Mouse (Mus musculus): Measurements from ENCODE around the gene Gm11555. TPM values are rescaled to one million over a fixed set of nuclear protein-coding genes. Genes with fewer than 3 reads are reported as not detected.

Gm11555 gene
- total RNA-seq, 4 experiments from 2014 or later: not detected

Other genes with a start within 250 kb of the Gm11555 start
- not detected for gene Krt12, start 228.0 kb downstream of the Gm11555 start, total RNA-seq (2022)
- under 1 TPM in 1 of 4 experiments, not detected in 3; 0.13 TPM for gene Krt20, start 212.1 kb downstream of the Gm11555 start, total RNA-seq (2022)
- under 1 TPM in 1 of 4 experiments, not detected in 3; 0.20 TPM for gene Krt23, start 157.1 kb downstream of the Gm11555 start, total RNA-seq (2022)
- not detected for gene Krt39, start 128.9 kb downstream of the Gm11555 start, total RNA-seq (2022)
- not detected for gene Krt40, start 107.1 kb downstream of the Gm11555 start, total RNA-seq (2022)
- gene Krtap3-3, start 99.4 kb downstream of the Gm11555 start, total RNA-seq (2022): not detected
- gene Krtap3-2, start 93.4 kb downstream of the Gm11555 start, total RNA-seq (2022): not detected
- not detected for gene Gm11939, start 90.8 kb downstream of the Gm11555 start, total RNA-seq (2022)
- not detected for gene Krtap3-1, start 83.6 kb downstream of the Gm11555 start, total RNA-seq (2022)
- not detected for gene Krtap1-5, start 69.2 kb downstream of the Gm11555 start, total RNA-seq (2022)
- not detected for gene Krtap1-4, start 66.6 kb downstream of the Gm11555 start, total RNA-seq (2022)
- gene Krtap1-3, start 58.9 kb downstream of the Gm11555 start, total RNA-seq (2022): not detected
- not detected for gene Krtap9-3, start 52.1 kb downstream of the Gm11555 start, total RNA-seq (2022)
- not detected for gene Gm11938, start 46.9 kb downstream of the Gm11555 start, total RNA-seq (2022)
- gene Gm11937, start 40.0 kb downstream of the Gm11555 start, total RNA-seq (2022): not detected
- gene Krtap2-4, start 35.4 kb downstream of the Gm11555 start, total RNA-seq (2022): not detected
- not detected for gene Gm11562, start 29.8 kb downstream of the Gm11555 start, total RNA-seq (2022)
- gene Krtap4-1, start 22.0 kb downstream of the Gm11555 start, total RNA-seq (2022): not detected
- gene Krtap4-2, start 15.2 kb downstream of the Gm11555 start, total RNA-seq (2022): not detected
- not detected for gene Krtap4-7, start 6.1 kb downstream of the Gm11555 start, total RNA-seq (2022)
- not detected for gene Gm11563, start 8.7 kb upstream of the Gm11555 start, total RNA-seq (2022)
- gene Krtap4-6, start 15.7 kb upstream of the Gm11555 start, total RNA-seq (2022): not detected
- gene Gm14190, start 40.5 kb upstream of the Gm11555 start, total RNA-seq (2022): not detected
- gene Gm14180, start 84.1 kb upstream of the Gm11555 start, total RNA-seq (2022): not detected
- not detected for gene Gm11595, start 122.7 kb upstream of the Gm11555 start, total RNA-seq (2022)
- not detected for gene Krtap4-8, start 130.5 kb upstream of the Gm11555 start, total RNA-seq (2022)
- gene Krtap4-9, start 135.0 kb upstream of the Gm11555 start, total RNA-seq (2022): not detected
- not detected for gene Gm11596, start 143.2 kb upstream of the Gm11555 start, total RNA-seq (2022)
- not detected for gene Gm11569, start 148.7 kb upstream of the Gm11555 start, total RNA-seq (2022)
- not detected for gene Gm11554, start 154.2 kb upstream of the Gm11555 start, total RNA-seq (2022)
- gene Krtap4-13, start 159.7 kb upstream of the Gm11555 start, total RNA-seq (2022): not detected
- gene Gm11564, start 165.4 kb upstream of the Gm11555 start, total RNA-seq (2022): not detected
- not detected for gene 2300003K06Rik, start 187.8 kb upstream of the Gm11555 start, total RNA-seq (2022)
- gene Krtap4-16, start 201.4 kb upstream of the Gm11555 start, total RNA-seq (2022): not detected
- not detected for gene Gm11568, start 207.7 kb upstream of the Gm11555 start, total RNA-seq (2022)
- gene Gm11559, start 214.2 kb upstream of the Gm11555 start, total RNA-seq (2022): not detected
- not detected for gene Krtap9-1, start 223.2 kb upstream of the Gm11555 start, total RNA-seq (2022)
- gene Gm11567, start 229.0 kb upstream of the Gm11555 start, total RNA-seq (2022): not detected

All from adrenal gland, adult 8-10 months (tissue).